Mouse (Mus musculus) frontal cortex, adult (tissue): ENCODE measurements around the gene Zfp384.

Experiments used
- ATAC-seq: cut with Nextera tagmentation; 2 replicates; pipeline ENCODE4 v1.9.2; 2017; ENCODE audit warnings: mild to moderate bottlenecking, moderate library complexity, mixed read lengths; ENCODE audit not compliant: low TSS enrichment

The Zfp384 gene

GRCm38 (mm10) chr6:125081797-125082560 is 73.0 kb downstream of the Zfp384 start:
- ATAC-seq = peak; percentile 83

DNA sequence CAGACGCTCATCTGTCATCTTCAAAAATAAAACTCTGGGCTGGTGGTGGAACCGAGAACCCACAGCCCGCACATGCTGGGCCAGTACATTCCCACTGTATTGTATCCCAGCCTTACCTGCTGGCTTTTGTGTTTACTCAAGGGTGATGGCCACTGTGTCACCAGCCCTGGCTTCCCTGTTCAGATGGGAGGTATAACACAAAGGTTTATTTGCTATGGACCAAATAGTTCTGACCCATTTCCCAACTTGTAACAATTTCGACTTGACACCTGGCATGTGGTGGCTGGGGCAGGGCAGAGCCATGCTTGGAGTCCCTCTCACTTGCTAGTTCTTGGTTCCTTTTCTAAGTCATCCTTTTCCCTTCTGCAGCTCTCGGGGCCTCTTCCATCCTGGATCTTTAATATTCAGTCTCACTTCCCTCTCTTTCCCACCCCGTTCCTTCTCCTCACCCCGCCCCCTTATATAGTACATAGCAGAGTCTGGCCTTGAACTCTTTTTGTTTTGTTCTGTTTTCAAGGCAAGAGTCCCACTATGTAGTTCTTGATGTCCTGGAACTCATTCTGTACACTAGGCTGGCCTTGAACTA is 73.9 kb downstream of the Zfp384 start:
- ATAC-seq = no peak

DNA sequence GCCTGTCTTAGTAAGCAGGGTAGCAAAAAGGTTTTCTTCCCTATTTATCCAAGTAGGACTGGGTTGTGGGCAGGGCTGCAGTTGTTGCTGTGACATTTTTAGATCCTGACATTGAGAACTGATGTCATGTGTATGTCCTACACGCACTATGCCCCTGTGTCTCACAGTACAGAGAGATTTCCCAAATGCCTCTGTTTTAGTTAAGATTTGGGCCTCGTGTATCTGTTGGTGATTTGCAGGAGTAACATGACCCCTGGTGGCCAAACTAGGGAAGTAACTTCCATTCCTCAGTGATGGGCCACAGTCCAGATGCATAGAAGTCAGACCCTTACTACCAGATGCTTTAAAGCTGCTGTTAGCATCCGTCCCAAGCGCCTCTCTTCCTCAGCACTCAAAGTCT is 75.5 kb downstream of the Zfp384 start:
- peak; percentile 36 for ATAC-seq
